11 mouse cellular contexts compared by ENCODE assay signal in the genomic region with DNA sequence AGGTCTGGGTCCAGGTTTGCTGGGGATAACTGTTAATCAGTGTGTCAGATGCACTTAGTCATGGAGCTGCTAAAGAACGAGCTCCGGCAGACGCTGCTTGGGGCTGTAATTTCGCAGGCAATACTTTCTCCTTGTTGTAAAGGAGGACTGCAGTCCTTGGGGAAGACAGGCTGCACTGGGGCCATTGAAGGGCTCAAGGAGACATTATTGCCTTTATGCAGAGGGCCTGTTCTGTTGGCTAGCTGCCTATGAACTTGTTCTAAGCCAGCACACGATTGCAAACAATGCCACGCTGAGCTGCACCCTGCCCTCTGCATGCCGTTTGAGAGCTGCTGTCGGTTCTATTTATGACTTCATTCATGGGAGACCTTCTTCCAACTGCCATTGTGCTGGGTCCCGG.
DNase-seq lines count a peak whose midpoint lies in the region; ATAC-seq and TF ChIP-seq lines count a peak whose summit lies in the region.
"Had no signal": no experiment of that assay in that cellular context is flagged by ENCODE, and none has a peak within 500 bp of the region (broad histone marks: within the 10 kb centered on the region; RNA-seq: fewer than 3 reads in every experiment).

No protein-coding gene starts in this region.

- TF ChIP-seq EP300 in stomach, postnatal 0 days (optimal IDR thresholded peaks at IDR 0.05) = no peak

- WGBS in forebrain, embryonic 13.5 days = 23% methylated on average over 9 of the region's 9 CpGs
- WGBS in forebrain, embryonic 15.5 days = 26% methylated on average over 9 of the region's 9 CpGs
- WGBS in neural tube, embryonic 13.5 days = 7% methylated on average over 9 of the region's 9 CpGs
- WGBS in neural tube, embryonic 15.5 days = 10% methylated on average over 9 of the region's 9 CpGs
- 36% methylated on average over 9 of the region's 9 CpGs for WGBS in intestine, embryonic 15.5 days
- 41% methylated on average over 9 of the region's 9 CpGs for WGBS in stomach, postnatal 0 days
- 77% methylated on average over 9 of the region's 9 CpGs for WGBS in liver, embryonic 11.5 days

- H3K4me2 ChIP-seq in forebrain, embryonic 13.5 days = no peak overlapping the region
- no peak overlapping the region for H3K4me2 ChIP-seq in forebrain, embryonic 15.5 days (replicated peaks)
- H3K4me2 ChIP-seq in neural tube, embryonic 13.5 days = no peak overlapping the region
- no peak overlapping the region for H3K4me2 ChIP-seq in neural tube, embryonic 15.5 days
- H3K4me2 ChIP-seq in intestine, embryonic 15.5 days (replicated peaks) = no peak overlapping the region
- no peak overlapping the region for H3K4me2 ChIP-seq in stomach, postnatal 0 days (replicated peaks; ENCODE audit: low read depth)
- no peak overlapping the region for H3K4me2 ChIP-seq in liver, embryonic 11.5 days

- 0 out of 2 replicates have a peak, but pooled peaks have one; percentile 34 for ATAC-seq in forebrain, embryonic 13.5 days
- no peak for ATAC-seq in forebrain, embryonic 15.5 days (replicated peaks)
- ATAC-seq in neural tube, embryonic 13.5 days (ENCODE audit: low read depth) = peak; percentile 33
- no peak for ATAC-seq in neural tube, embryonic 15.5 days (ENCODE audit: low FRiP score)
- peak; percentile 41; the same call in 1 of the 2 replicates for ATAC-seq in intestine, embryonic 15.5 days
- no peak; the same call in 1 of the 2 replicates for ATAC-seq in stomach, postnatal 0 days (ENCODE audit: low FRiP score, low TSS enrichment)
- ATAC-seq in liver, embryonic 11.5 days (replicated peaks; ENCODE audit: low FRiP score) = no peak

- TF ChIP-seq CTCF in stomach, postnatal 0 days (IDR thresholded peaks at IDR 0.05; ENCODE audit: low read depth) = no peak

- H3K9ac ChIP-seq in forebrain, embryonic 13.5 days = no peak overlapping the region
- H3K9ac ChIP-seq in forebrain, embryonic 15.5 days (replicated peaks) = no peak overlapping the region
- no peak overlapping the region for H3K9ac ChIP-seq in neural tube, embryonic 13.5 days
- no peak overlapping the region for H3K9ac ChIP-seq in neural tube, embryonic 15.5 days (replicated peaks)
- H3K9ac ChIP-seq in intestine, embryonic 15.5 days = no peak overlapping the region
- H3K9ac ChIP-seq in stomach, postnatal 0 days (ENCODE audit: low read length) = no peak overlapping the region
- no peak overlapping the region for H3K9ac ChIP-seq in liver, embryonic 11.5 days (ENCODE audit: low read depth, low read length)
- H3K9ac ChIP-seq: liver, embryonic 14.5 days had no signal

- H3K9me3 ChIP-seq in forebrain, embryonic 13.5 days (replicated peaks) = no peaks in the 10 kb centered on the region
- H3K9me3 ChIP-seq in forebrain, embryonic 15.5 days = no peaks in the 10 kb centered on the region
- no peaks in the 10 kb centered on the region for H3K9me3 ChIP-seq in neural tube, embryonic 13.5 days
- no peaks in the 10 kb centered on the region for H3K9me3 ChIP-seq in neural tube, embryonic 15.5 days (replicated peaks)
- no peaks in the 10 kb centered on the region for H3K9me3 ChIP-seq in intestine, embryonic 15.5 days
- H3K9me3 ChIP-seq in stomach, postnatal 0 days (ENCODE audit: control insufficient read depth, low read length) = no peaks in the 10 kb centered on the region
- H3K9me3 ChIP-seq in liver, embryonic 11.5 days (ENCODE audit: control insufficient read depth, low read length) = no peaks in the 10 kb centered on the region

- DNase-seq in stomach, postnatal 0 days (ENCODE audit: low spot score) = no peak
- DNase-seq in gastrocnemius, postnatal 14 days = no peak
- DNase-seq in liver, embryonic 11.5 days (ENCODE audit: low spot score) = no peak
- DNase-seq: kidney, postnatal 4 days; lung, postnatal 36 days had no signal

- H3K27ac ChIP-seq in forebrain, embryonic 13.5 days = peak overlapping the region; percentile 27
- H3K27ac ChIP-seq in forebrain, embryonic 15.5 days (replicated peaks) = no peak overlapping the region
- 0 out of 2 replicates have a peak overlapping the region, but pooled peaks have one; percentile 14 for H3K27ac ChIP-seq in neural tube, embryonic 13.5 days (replicated peaks)
- H3K27ac ChIP-seq in neural tube, embryonic 15.5 days (replicated peaks) = no peak overlapping the region
- peak overlapping the region; percentile 52 for H3K27ac ChIP-seq in intestine, embryonic 15.5 days
- peak overlapping the region; percentile 58 for H3K27ac ChIP-seq in stomach, postnatal 0 days (replicated peaks)
- H3K27ac ChIP-seq in liver, embryonic 11.5 days (ENCODE audit: low read depth, low read length) = no peak overlapping the region
- H3K27ac ChIP-seq: liver, embryonic 14.5 days had no signal

- no peaks in the 10 kb centered on the region for H3K27me3 ChIP-seq in forebrain, embryonic 13.5 days
- H3K27me3 ChIP-seq in forebrain, embryonic 15.5 days = no peaks in the 10 kb centered on the region
- H3K27me3 ChIP-seq in neural tube, embryonic 13.5 days = no peaks in the 10 kb centered on the region
- H3K27me3 ChIP-seq in neural tube, embryonic 15.5 days (replicated peaks) = no peaks in the 10 kb centered on the region
- no peaks in the 10 kb centered on the region for H3K27me3 ChIP-seq in intestine, embryonic 15.5 days (replicated peaks)
- no peaks in the 10 kb centered on the region for H3K27me3 ChIP-seq in stomach, postnatal 0 days (ENCODE audit: control insufficient read depth, insufficient read depth, low read length)
- no peaks in the 10 kb centered on the region for H3K27me3 ChIP-seq in liver, embryonic 11.5 days (replicated peaks; ENCODE audit: control insufficient read depth, insufficient read depth, low read length)

- H3K4me3 ChIP-seq in forebrain, embryonic 13.5 days = no peak overlapping the region
- no peak overlapping the region for H3K4me3 ChIP-seq in forebrain, embryonic 15.5 days
- H3K4me3 ChIP-seq in neural tube, embryonic 13.5 days = no peak overlapping the region
- no peak overlapping the region for H3K4me3 ChIP-seq in neural tube, embryonic 15.5 days (replicated peaks)
- no peak overlapping the region for H3K4me3 ChIP-seq in intestine, embryonic 15.5 days (replicated peaks)
- H3K4me3 ChIP-seq in stomach, postnatal 0 days (ENCODE audit: low read depth, low read length) = no peak overlapping the region
- H3K4me3 ChIP-seq in liver, embryonic 11.5 days (ENCODE audit: low read depth, low read length) = no peak overlapping the region

- peaks cover 38% of the 10 kb centered on the region for H3K4me1 ChIP-seq in forebrain, embryonic 13.5 days
- H3K4me1 ChIP-seq in forebrain, embryonic 15.5 days = peaks cover 35% of the 10 kb centered on the region
- H3K4me1 ChIP-seq in neural tube, embryonic 13.5 days (replicated peaks) = peaks cover 49% of the 10 kb centered on the region
- H3K4me1 ChIP-seq in neural tube, embryonic 15.5 days = peaks cover 34% of the 10 kb centered on the region
- H3K4me1 ChIP-seq in intestine, embryonic 15.5 days (replicated peaks) = peaks cover 24% of the 10 kb centered on the region
- no peaks in the 10 kb centered on the region; the same call in 1 of the 2 replicates for H3K4me1 ChIP-seq in stomach, postnatal 0 days (replicated peaks; ENCODE audit: control insufficient read depth, insufficient read depth)
- peaks cover 2% of the 10 kb centered on the region for H3K4me1 ChIP-seq in liver, embryonic 11.5 days (replicated peaks; ENCODE audit: control insufficient read depth, insufficient read depth, low read length)

- no peaks in the 10 kb centered on the region for H3K36me3 ChIP-seq in forebrain, embryonic 13.5 days (ENCODE audit: poor library complexity, severe bottlenecking)
- H3K36me3 ChIP-seq in forebrain, embryonic 15.5 days = no peaks in the 10 kb centered on the region
- H3K36me3 ChIP-seq in neural tube, embryonic 13.5 days = no peaks in the 10 kb centered on the region
- H3K36me3 ChIP-seq in neural tube, embryonic 15.5 days = no peaks in the 10 kb centered on the region
- no peaks in the 10 kb centered on the region for H3K36me3 ChIP-seq in intestine, embryonic 15.5 days
- H3K36me3 ChIP-seq in stomach, postnatal 0 days (ENCODE audit: control insufficient read depth, insufficient read depth, low read length) = no peaks in the 10 kb centered on the region
- no peaks in the 10 kb centered on the region for H3K36me3 ChIP-seq in liver, embryonic 11.5 days (ENCODE audit: control insufficient read depth, insufficient read depth, low read length)

- intact Hi-C loops in gastrocnemius, postnatal 14 days (cut with DNase I; ENCODE audit: low total_unique reads) = no loop called here

Comparison
In these comparisons a context has a peak if more than half of its experiments do, and no peak if none do; other contexts are left out.
1. ATAC-seq: peak in forebrain, embryonic 13.5 days (single experiment), neural tube, embryonic 13.5 days (single experiment) and intestine, embryonic 15.5 days (single experiment); none in forebrain, embryonic 15.5 days (single experiment), neural tube, embryonic 15.5 days (single experiment), stomach, postnatal 0 days (single experiment) and liver, embryonic 11.5 days (single experiment).
2. H3K27ac ChIP-seq: peak in forebrain, embryonic 13.5 days (single experiment), neural tube, embryonic 13.5 days (single experiment), intestine, embryonic 15.5 days (single experiment) and stomach, postnatal 0 days (single experiment); none in forebrain, embryonic 15.5 days (single experiment), neural tube, embryonic 15.5 days (single experiment) and liver, embryonic 11.5 days (single experiment).